Mouse (Mus musculus): ENCODE measurements around the gene Secisbp2l. TPM values are rescaled to one million over a fixed set of nuclear protein-coding genes. Genes with fewer than 3 reads are reported as not detected.

Gene Secisbp2l
- total RNA-seq, 2 experiments from 2014 or later = 112 to 115 TPM

- intact Hi-C loops (cut with DNase I) = loop anchor here (5.0 kb wide), 1 partner anchor 52 kb away; the partner anchor contains the start of gene Eid1
- DNase-seq (ENCODE audit: low spot score in 2 of 2) = no peak
Measured at GRCm38 (mm10) chr2:125724546-125725114, 58.0 kb downstream of the Secisbp2l start.

GRCm38 (mm10) chr2:125724086-125724430 is 58.6 kb downstream of the Secisbp2l start, which contains the start of gene Shc4:
TSS of gene Shc4 (minus strand) at chr2:125724148.
- peak in 1 of 2 experiments; percentile 42 for DNase-seq (ENCODE audit: low spot score in 2 of 2)
- intact Hi-C loops (cut with DNase I) = loop anchor here (5.0 kb wide), 1 partner anchor 52 kb away; the partner anchor contains the start of gene Eid1

GRCm38 (mm10) chr2:125723408-125724085 is 59.1 kb downstream of the Secisbp2l start:
- DNase-seq (ENCODE audit: low spot score in 2 of 2) = peak; percentile 23 to 47
- intact Hi-C loops (cut with DNase I) = loop anchor here (5.0 kb wide), 1 partner anchor 51 kb away; the partner anchor contains the start of gene Eid1

- no peak for DNase-seq (ENCODE audit: low spot score in 2 of 2)
- intact Hi-C loops (cut with DNase I) = loop anchor here (5.0 kb wide), 1 partner anchor 51 kb away; the partner anchor contains the start of gene Eid1
Measured at GRCm38 (mm10) chr2:125723086-125723407, 59.6 kb downstream of the Secisbp2l start.

GRCm38 (mm10) chr2:125716599-125716998 is 66.1 kb downstream of the Secisbp2l start:
- DNase-seq (ENCODE audit: low spot score in 2 of 2) = no peak
- intact Hi-C loops (cut with DNase I) = no loop called here

GRCm38 (mm10) chr2:125706510-125706921 is 76.2 kb downstream of the Secisbp2l start:
- no peak for DNase-seq (ENCODE audit: low spot score in 2 of 2)
- intact Hi-C loops (cut with DNase I) = no loop called here

- intact Hi-C loops (cut with DNase I) = no loop called here
- DNase-seq (ENCODE audit: low spot score in 2 of 2) = no peak
Measured at GRCm38 (mm10) chr2:125704907-125705631, 77.6 kb downstream of the Secisbp2l start.

- DNase-seq (ENCODE audit: low spot score in 2 of 2) = no peak
- intact Hi-C loops (cut with DNase I) = no loop called here
Measured at GRCm38 (mm10) chr2:125702851-125703250, 79.8 kb downstream of the Secisbp2l start.

- intact Hi-C loops (cut with DNase I) = no loop called here
- no peak for DNase-seq (ENCODE audit: low spot score in 2 of 2)
Measured at GRCm38 (mm10) chr2:125701606-125702005, 81.1 kb downstream of the Secisbp2l start.

- no peak for DNase-seq (ENCODE audit: low spot score in 2 of 2)
- intact Hi-C loops (cut with DNase I) = no loop called here
Measured at GRCm38 (mm10) chr2:125696219-125696618, 86.5 kb downstream of the Secisbp2l start.

- DNase-seq (ENCODE audit: low spot score in 2 of 2) = no peak
- intact Hi-C loops (cut with DNase I) = no loop called here
Measured at GRCm38 (mm10) chr2:125694798-125695197, 87.9 kb downstream of the Secisbp2l start.

- intact Hi-C loops (cut with DNase I) = no loop called here
- peak in 1 of 2 experiments; percentile 80 for DNase-seq (ENCODE audit: low spot score in 2 of 2)
Measured at GRCm38 (mm10) chr2:125692010-125692409, 90.7 kb downstream of the Secisbp2l start.

Other genes with a start within 250 kb of the Secisbp2l start
- gene Cep152, start 157.8 kb downstream of the Secisbp2l start, total RNA-seq (2021) = 1 to 10 TPM; 2.0 to 2.5 TPM
- 100 to 1,000 TPM; 229 to 255 TPM for gene Eid1, start 109.8 kb downstream of the Secisbp2l start, total RNA-seq (2021)
- gene Shc4, start 58.7 kb downstream of the Secisbp2l start, total RNA-seq (2021) = 1 to 10 TPM; 5.0 TPM
- gene Galk2, start 76.2 kb upstream of the Secisbp2l start, total RNA-seq (2021) = 10 to 100 TPM; 25.7 to 27.2 TPM
- 100 to 1,000 TPM; 101 to 103 TPM for gene Cops2, start 76.3 kb upstream of the Secisbp2l start, total RNA-seq (2021)